Mouse (Mus musculus): Measurements from ENCODE around the gene 1600014C10Rik. TPM values are rescaled to one million over a fixed set of nuclear protein-coding genes. Genes with fewer than 3 reads are reported as not detected.

The 1600014C10Rik gene
- polyA plus RNA-seq, 1 experiment from 2014 or later: 18.2 TPM

DNA sequence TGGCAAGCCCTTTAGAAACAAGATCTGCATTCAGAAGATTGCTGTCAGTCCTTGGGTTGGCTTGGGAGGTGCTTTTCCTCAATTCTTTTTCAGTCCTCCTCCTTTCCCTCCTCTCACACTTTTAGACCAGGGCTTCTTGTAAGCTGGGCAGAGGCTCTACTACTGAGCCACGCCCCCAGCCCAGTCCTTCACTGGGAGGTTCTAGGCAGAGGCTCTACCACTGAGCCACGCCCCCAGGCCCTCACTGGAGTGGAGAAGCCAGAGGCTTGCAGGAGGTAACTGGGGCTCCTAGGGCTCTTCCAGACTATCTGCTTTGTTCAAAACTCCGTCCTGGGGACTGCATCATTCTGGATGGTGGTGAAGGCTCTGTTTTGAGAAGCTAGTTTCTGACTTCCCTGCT, 30.4 kb upstream of the 1600014C10Rik start:
- TF ChIP-seq CTCF (IDR thresholded peaks at IDR 0.05; ENCODE audit: low read depth): no peak
- ATAC-seq: no peak
- Histone ChIP-seq H3K27ac (ENCODE audit: low read depth, low read length) (no peak overlapping the region), H3K27me3 (replicated peaks; ENCODE audit: control insufficient read depth, insufficient read depth, low read length) (no peaks in the 10 kb centered on the region), H3K4me3 (ENCODE audit: low read depth, low read length) (no peak overlapping the region), H3K36me3 (ENCODE audit: control insufficient read depth, insufficient read depth) (no peaks in the 10 kb centered on the region), H3K9me3 (ENCODE audit: control insufficient read depth) (no peaks in the 10 kb centered on the region), H3K4me1 (replicated peaks; ENCODE audit: control insufficient read depth, insufficient read depth, low read length) (no peaks in the 10 kb centered on the region), H3K9ac (ENCODE audit: low read depth, low read length) (no peak overlapping the region), H3K4me2 (replicated peaks; ENCODE audit: low read depth) (no peak overlapping the region)
- 88% methylated on average over 3 of the region's 3 CpGs for WGBS

- Histone ChIP-seq H3K4me3 (ENCODE audit: low read depth, low read length) (no peak overlapping the region), H3K4me1 (replicated peaks; ENCODE audit: control insufficient read depth, insufficient read depth, low read length) (no peaks in the 10 kb centered on the region), H3K4me2 (replicated peaks; ENCODE audit: low read depth) (no peak overlapping the region), H3K9me3 (ENCODE audit: control insufficient read depth) (no peaks in the 10 kb centered on the region), H3K36me3 (ENCODE audit: control insufficient read depth, insufficient read depth) (no peaks in the 10 kb centered on the region), H3K27ac (ENCODE audit: low read depth, low read length) (no peak overlapping the region), H3K9ac (ENCODE audit: low read depth, low read length) (no peak overlapping the region), H3K27me3 (replicated peaks; ENCODE audit: control insufficient read depth, insufficient read depth, low read length) (no peaks in the 10 kb centered on the region)
- no peak for TF ChIP-seq CTCF (IDR thresholded peaks at IDR 0.05; ENCODE audit: low read depth)
- WGBS: 82% methylated on average over 5 of the region's 5 CpGs
- ATAC-seq: no peak
Observed at GRCm38 (mm10) chr7:38155829-38156228, 27.2 kb upstream of the 1600014C10Rik start.

DNA sequence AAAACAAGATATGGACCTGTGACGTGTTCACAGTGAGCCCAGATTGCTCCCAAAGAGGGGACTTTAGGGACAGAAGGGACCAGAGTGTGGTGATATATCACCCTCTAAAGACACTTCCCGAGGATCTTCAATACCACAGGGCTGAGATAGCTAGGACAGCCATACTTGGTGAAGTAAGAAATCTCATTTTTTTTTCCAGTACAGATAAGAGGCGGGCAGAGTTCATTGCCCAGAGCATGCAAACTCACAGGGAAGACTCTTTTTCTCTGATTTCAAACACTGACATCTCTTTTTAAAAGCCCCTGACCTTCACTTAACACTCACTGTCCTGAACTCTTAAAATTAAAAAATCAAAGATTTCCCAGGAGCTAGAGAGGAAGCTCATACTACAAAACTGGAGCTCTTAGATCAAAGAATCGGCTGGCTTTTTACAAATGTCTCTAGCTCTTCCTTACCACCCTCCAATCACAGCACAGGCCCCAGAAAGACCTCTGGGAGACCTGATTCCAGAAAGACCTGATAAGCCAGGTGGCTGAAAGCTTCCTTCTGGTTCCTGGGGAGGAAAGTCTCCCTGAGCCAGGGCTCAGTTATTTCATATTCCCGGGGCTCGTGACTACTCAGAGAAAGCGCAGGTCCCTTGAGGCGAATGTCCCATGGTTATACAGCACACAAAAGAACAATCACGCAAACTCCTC, 24.1 kb upstream of the 1600014C10Rik start:
- TF ChIP-seq CTCF (IDR thresholded peaks at IDR 0.05; ENCODE audit: low read depth): no peak
- no peaks in the 10 kb centered on the region for H3K27me3 ChIP-seq (replicated peaks; ENCODE audit: control insufficient read depth, insufficient read depth, low read length)
- no peak overlapping the region for H3K27ac ChIP-seq (ENCODE audit: low read depth, low read length)
- 54% methylated on average over 9 of the region's 9 CpGs for WGBS
- no peaks in the 10 kb centered on the region for H3K4me1 ChIP-seq (replicated peaks; ENCODE audit: control insufficient read depth, insufficient read depth, low read length)
- peak overlapping the region; percentile 22 for H3K4me2 ChIP-seq (replicated peaks; ENCODE audit: low read depth)
- H3K9ac ChIP-seq (ENCODE audit: low read depth, low read length): no peak overlapping the region
- H3K9me3 ChIP-seq (ENCODE audit: control insufficient read depth): no peaks in the 10 kb centered on the region
- H3K4me3 ChIP-seq (ENCODE audit: low read depth, low read length): no peak overlapping the region
- ATAC-seq: peak; percentile 26; the same call in 1 of the 2 replicates
- H3K36me3 ChIP-seq (ENCODE audit: control insufficient read depth, insufficient read depth): no peaks in the 10 kb centered on the region

GRCm38 (mm10) chr7:38161438-38161837, 21.6 kb upstream of the 1600014C10Rik start:
- WGBS: 100% methylated on average over 2 of the region's 2 CpGs
- Histone ChIP-seq H3K9me3 (ENCODE audit: control insufficient read depth) (no peaks in the 10 kb centered on the region), H3K27ac (ENCODE audit: low read depth, low read length) (no peak overlapping the region), H3K9ac (ENCODE audit: low read depth, low read length) (no peak overlapping the region), H3K36me3 (ENCODE audit: control insufficient read depth, insufficient read depth) (no peaks in the 10 kb centered on the region), H3K27me3 (replicated peaks; ENCODE audit: control insufficient read depth, insufficient read depth, low read length) (no peaks in the 10 kb centered on the region), H3K4me2 (replicated peaks; ENCODE audit: low read depth) (no peak overlapping the region), H3K4me3 (ENCODE audit: low read depth, low read length) (no peak overlapping the region), H3K4me1 (replicated peaks; ENCODE audit: control insufficient read depth, insufficient read depth, low read length) (no peaks in the 10 kb centered on the region)
- TF ChIP-seq CTCF (IDR thresholded peaks at IDR 0.05; ENCODE audit: low read depth): peak; percentile 55
- ATAC-seq: no peak

GRCm38 (mm10) chr7:38163433-38164050, 19.5 kb upstream of the 1600014C10Rik start:
- no peak overlapping the region for H3K9ac ChIP-seq (ENCODE audit: low read depth, low read length)
- H3K4me3 ChIP-seq (ENCODE audit: low read depth, low read length): no peak overlapping the region
- H3K27ac ChIP-seq (ENCODE audit: low read depth, low read length): no peak overlapping the region
- H3K4me1 ChIP-seq (replicated peaks; ENCODE audit: control insufficient read depth, insufficient read depth, low read length): 0 out of 2 replicates have a peak, but pooled peaks cover 3% of the 10 kb centered on the region
- no peak overlapping the region for H3K4me2 ChIP-seq (replicated peaks; ENCODE audit: low read depth)
- 48% methylated on average over 9 of the region's 9 CpGs for WGBS
- H3K9me3 ChIP-seq (ENCODE audit: control insufficient read depth): no peaks in the 10 kb centered on the region
- ATAC-seq: no peak
- H3K36me3 ChIP-seq (ENCODE audit: control insufficient read depth, insufficient read depth): no peaks in the 10 kb centered on the region
- H3K27me3 ChIP-seq (replicated peaks; ENCODE audit: control insufficient read depth, insufficient read depth, low read length): no peaks in the 10 kb centered on the region
- TF ChIP-seq CTCF (IDR thresholded peaks at IDR 0.05; ENCODE audit: low read depth): no peak

- Histone ChIP-seq H3K4me2 (replicated peaks; ENCODE audit: low read depth) (peak overlapping the region; percentile 59), H3K4me1 (replicated peaks; ENCODE audit: control insufficient read depth, insufficient read depth, low read length) (0 out of 2 replicates have a peak, but pooled peaks cover 3% of the 10 kb centered on the region), H3K36me3 (ENCODE audit: control insufficient read depth, insufficient read depth) (no peaks in the 10 kb centered on the region), H3K27ac (ENCODE audit: low read depth, low read length) (no peak overlapping the region), H3K27me3 (replicated peaks; ENCODE audit: control insufficient read depth, insufficient read depth, low read length) (no peaks in the 10 kb centered on the region), H3K4me3 (ENCODE audit: low read depth, low read length) (peak overlapping the region; percentile 20), H3K9ac (ENCODE audit: low read depth, low read length) (no peak overlapping the region), H3K9me3 (ENCODE audit: control insufficient read depth) (no peaks in the 10 kb centered on the region)
- no peak for TF ChIP-seq CTCF (IDR thresholded peaks at IDR 0.05; ENCODE audit: low read depth)
- WGBS: 17% methylated on average over 21 of the region's 21 CpGs
- ATAC-seq: 0 out of 2 replicates have a peak, but pooled peaks have one; percentile 28
Observed at GRCm38 (mm10) chr7:38166930-38167645, 15.9 kb upstream of the 1600014C10Rik start.

Measured in intestine, postnatal 0 days (tissue).